Mouse (Mus musculus) layer of hippocampus, adult 9-11 months (tissue): Measurements from ENCODE around the gene Gemin7.
"Not testable (repeated sequence)": the region's sequence is repeated elsewhere in the genome, so short reads cannot be mapped to it uniquely, and the experiment has no call there.

Experiments
- DNase-seq: peaks from one replicate; pipeline ENCODE4 v3.0.0; 2022

Gene Gemin7

GRCm38 (mm10) chr7:19577141-19577852 is at the start of gene Gemin7, which contains the start of gene Zfp296:
TSS of gene Gemin7 (minus strand) at chr7:19577595.
TSS of gene Zfp296 (plus strand) at chr7:19577287.
- no peak for DNase-seq

GRCm38 (mm10) chr7:19623433-19623832 is 46.0 kb upstream of the Gemin7 start:
- DNase-seq: no peak

- no peak for DNase-seq
These were observed 44.8 kb upstream of the Gemin7 start for GRCm38 (mm10) chr7:19622241-19622640.

GRCm38 (mm10) chr7:19620811-19621210 is 43.4 kb upstream of the Gemin7 start:
- peak; percentile 84 for DNase-seq

GRCm38 (mm10) chr7:19619004-19619801 is 41.8 kb upstream of the Gemin7 start:
- peak; percentile 73 for DNase-seq

GRCm38 (mm10) chr7:19615036-19615577 is 37.7 kb upstream of the Gemin7 start:
- no peak for DNase-seq

- no peak for DNase-seq
These were observed 33.6 kb upstream of the Gemin7 start for GRCm38 (mm10) chr7:19610969-19611368.

GRCm38 (mm10) chr7:19609641-19610332 is 32.4 kb upstream of the Gemin7 start:
- DNase-seq: no peak

- no peak for DNase-seq
These were observed 29.9 kb upstream of the Gemin7 start for GRCm38 (mm10) chr7:19607291-19607690.

- not testable (repeated sequence) for DNase-seq
These were observed 27.3 kb upstream of the Gemin7 start for GRCm38 (mm10) chr7:19604606-19605214.

- peak; percentile 95 for DNase-seq
These were observed 26.6 kb upstream of the Gemin7 start, which contains the start of gene Clasrp for GRCm38 (mm10) chr7:19603849-19604605. TSS of gene Clasrp (minus strand) at chr7:19604486.

GRCm38 (mm10) chr7:19603055-19603454 is 25.7 kb upstream of the Gemin7 start:
- no peak for DNase-seq

GRCm38 (mm10) chr7:19600562-19600961 is 23.2 kb upstream of the Gemin7 start:
- DNase-seq: peak; percentile 92

- DNase-seq: no peak
These were observed 15.8 kb upstream of the Gemin7 start for GRCm38 (mm10) chr7:19593061-19593730.

- peak; percentile 84 for DNase-seq
These were observed 12.5 kb upstream of the Gemin7 start for GRCm38 (mm10) chr7:19589917-19590316.

- peak; percentile 47 for DNase-seq
These were observed 11.8 kb upstream of the Gemin7 start for GRCm38 (mm10) chr7:19589207-19589606.

- DNase-seq: no peak
These were observed 8.9 kb upstream of the Gemin7 start for GRCm38 (mm10) chr7:19586269-19586668.

- DNase-seq: no peak
These were observed 3.2 kb upstream of the Gemin7 start for GRCm38 (mm10) chr7:19580634-19581033.

- DNase-seq: no peak
These were observed 2.4 kb upstream of the Gemin7 start for GRCm38 (mm10) chr7:19579751-19580150.

- no peak for DNase-seq
These were observed 1.0 kb upstream of the Gemin7 start for GRCm38 (mm10) chr7:19578436-19578835.

- DNase-seq: no peak
These were observed 551 bp upstream of the Gemin7 start for GRCm38 (mm10) chr7:19577877-19578414.
